Mouse (Mus musculus) MEL (cell line): ENCODE results near the gene Upf1. TPM values are rescaled to one million over a fixed set of nuclear protein-coding genes. Genes with fewer than 3 reads are reported as not detected.

Experiments used
- DNase-seq: peaks from one replicate; pipeline ENCODE4 v3.0.0; 2011; ENCODE audit warnings: low read depth, low spot score
- H3K27ac ChIP-seq: 2 replicates; pipeline ENCODE4 v1.5.1; 2012; ENCODE audit warnings: low read depth, mild to moderate bottlenecking, control low read depth, low read length, moderate library complexity; ENCODE audit not compliant: control insufficient read depth
- H3K27me3 ChIP-seq, 2 experiments: fragments of 150-350 bp in 1 of 2; sonication (generic) in 1 of 2; 2 replicates each; pipeline ENCODE4 v1.6.1; 2012; ENCODE audit warnings: low read length in 2 of 2, mild to moderate bottlenecking in 2 of 2, improper control_type of control experiment in 1 of 2, moderate library complexity in 1 of 2; ENCODE audit not compliant: insufficient read depth in 2 of 2, control insufficient read depth in 1 of 2
- H3K36me3 ChIP-seq, 2 experiments: 2 replicates each; pipeline ENCODE4 v1.6.1; 2012 to 2014; ENCODE audit warnings: low read length in 2 of 2, improper control_type of control experiment in 1 of 2, inconsistent platforms in 1 of 2, mild to moderate bottlenecking in 1 of 2; ENCODE audit not compliant: insufficient read depth in 2 of 2, control insufficient read depth in 1 of 2
- H3K4me1 ChIP-seq, 2 experiments: fragments of 150-350 bp in 1 of 2; sonication (generic) in 1 of 2; 2 replicates each; pipeline ENCODE4 v1.6.1; 2012; ENCODE audit warnings: low read length in 2 of 2, improper control_type of control experiment in 1 of 2, mild to moderate bottlenecking in 1 of 2; ENCODE audit not compliant: insufficient read depth in 2 of 2, control insufficient read depth in 1 of 2
- H3K4me3 ChIP-seq, 2 experiments: fragments of 150-350 bp in 1 of 2; sonication (generic) in 1 of 2; 2 replicates each; pipeline ENCODE4 v1.5.1; 2012; ENCODE audit warnings: low read depth in 2 of 2, low read length in 2 of 2, mild to moderate bottlenecking in 2 of 2, moderate library complexity in 2 of 2, control low read depth in 1 of 2, improper control_type of control experiment in 1 of 2; ENCODE audit not compliant: control insufficient read depth in 1 of 2, insufficient read depth in 1 of 2
- H3K79me2 ChIP-seq: 2 replicates; pipeline ENCODE4 v1.6.1; 2012; ENCODE audit warnings: mild to moderate bottlenecking, low read length, moderate library complexity; ENCODE audit not compliant: control insufficient read depth, poor library complexity, insufficient read depth
- H3K9ac ChIP-seq: 2 replicates; pipeline ENCODE4 v1.6.1; 2012; ENCODE audit warnings: low read depth, mild to moderate bottlenecking, control low read depth, low read length, moderate library complexity; ENCODE audit not compliant: control insufficient read depth, poor library complexity, severe bottlenecking
- H3K9me3 ChIP-seq: fragments of 150-350 bp; sonication (generic); replicated peaks from 2 replicates; pipeline ENCODE4 v1.6.1; 2012; ENCODE audit warnings: mild to moderate bottlenecking, low read length, improper control_type of control experiment, moderate library complexity; ENCODE audit not compliant: insufficient read depth
- CTCF ChIP-seq, 3 experiments: IDR thresholded peaks in 2 of 3; conservative IDR thresholded peaks in 1 of 3; 2 replicates each; pipeline ENCODE4 v1.5.1; 2011 to 2012; ENCODE audit warnings: low read length in 3 of 3, low read depth in 2 of 3, mild to moderate bottlenecking in 2 of 3, improper control_type of control experiment in 1 of 3, inconsistent platforms in 1 of 3, mixed read lengths in 1 of 3, moderate library complexity in 1 of 3; ENCODE audit not compliant: control insufficient read depth in 1 of 3, insufficient read depth in 1 of 3, poor library complexity in 1 of 3, severe bottlenecking in 1 of 3
- ELF1 ChIP-seq: IDR thresholded peaks from 2 replicates; pipeline ENCODE4 v1.6.1; 2014; ENCODE audit warnings: low read depth, mild to moderate bottlenecking, inconsistent platforms, low read length, improper control_type of control experiment, moderate library complexity
- EP300 ChIP-seq, 2 experiments: IDR thresholded peaks; 2 replicates each; pipeline ENCODE4 v1.6.1; 2011; ENCODE audit warnings: improper control_type of control experiment in 2 of 2, low read length in 2 of 2, low read depth in 1 of 2, mild to moderate bottlenecking in 1 of 2
- JUND ChIP-seq: IDR thresholded peaks from 2 replicates; pipeline ENCODE4 v1.6.1; 2011; ENCODE audit warnings: low read depth, mild to moderate bottlenecking, improper control_type of control experiment, low read length
- MYC ChIP-seq: IDR thresholded peaks from 2 replicates; pipeline ENCODE4 v1.6.1; 2011; ENCODE audit warnings: low read depth, mild to moderate bottlenecking, low read length, improper control_type of control experiment, moderate library complexity
- POLR2AphosphoS2 ChIP-seq: IDR thresholded peaks from 2 replicates; pipeline ENCODE4 v1.6.1; 2011; ENCODE audit warnings: low read length, improper control_type of control experiment
- RAD21 ChIP-seq: IDR thresholded peaks from 2 replicates; pipeline ENCODE4 v1.6.1; 2011; ENCODE audit warnings: mild to moderate bottlenecking, low read depth, low read length, improper control_type of control experiment
- SMC3 ChIP-seq: IDR thresholded peaks from 2 replicates; pipeline ENCODE4 v1.6.1; 2011; ENCODE audit warnings: low read depth, low read length, improper control_type of control experiment
- ZNF384 ChIP-seq: IDR thresholded peaks from 2 replicates; pipeline ENCODE4 v1.6.1; 2012; ENCODE audit warnings: low read depth, mild to moderate bottlenecking, inconsistent platforms, low read length, improper control_type of control experiment
- polyA plus RNA-seq, 2 experiments: library from polyadenylated mRNA; stranded (reverse) in 1 of 2; unstranded in 1 of 2; fragments of >175 nt in 1 of 2; fragments of >200 nt in 1 of 2; gene quantifications; 2 replicates each; pipeline versions ENCODE4 v1.2.1 to v1.2.4; 2012; ENCODE audit warnings: low replicate concordance in 2 of 2, low read depth in 1 of 2; ENCODE audit not compliant: insufficient read length in 2 of 2, insufficient read depth in 1 of 2, missing spikeins in 1 of 2
- total RNA-seq: library from RNA; depleted of rRNA; stranded (reverse); fragments of 300-350 nt; gene quantifications from 2 replicates; pipeline ENCODE4 v1.2.3, GENCODE M21; 2012

The Upf1 gene
- total and polyA plus RNA-seq, 3 experiments: 55.4 to 289 (median 89.5) TPM

- no peak for DNase-seq
- Histone ChIP-seq H3K9ac (no peak overlapping the region), H3K36me3 (peaks cover 26 to 27% of the 10 kb centered on the region in 2 experiments), H3K27me3 (no peaks in the 10 kb centered on the region), H3K27ac (no peak overlapping the region), H3K79me2 (peaks cover 81% of the 10 kb centered on the region), H3K4me1 (peaks cover 7 to 29% of the 10 kb centered on the region in 2 experiments), H3K4me3 (no peak overlapping the region), H3K9me3 (no peaks in the 10 kb centered on the region)
- no peak for TF ChIP-seq POLR2AphosphoS2
- TF ChIP-seq EP300 (IDR thresholded peaks at IDR 0.05; ENCODE audit: low read depth in 1 of 2, low read length in 2 of 2): no peak
These were observed 5.6 kb downstream of the Upf1 start for GRCm38 (mm10) chr8:70347443-70347842.

GRCm38 (mm10) chr8:70344279-70344678 is 8.8 kb downstream of the Upf1 start:
- no peak for DNase-seq
- no peaks in the 10 kb centered on the region for H3K27me3 ChIP-seq
- peaks cover 50% of the 10 kb centered on the region for H3K79me2 ChIP-seq
- H3K4me1 ChIP-seq: peaks cover 7 to 21% of the 10 kb centered on the region in 2 experiments
- TF ChIP-seq JUND: no peak
- H3K4me3 ChIP-seq: no peak overlapping the region
- no peak overlapping the region for H3K27ac ChIP-seq
- peaks cover 13 to 35% of the 10 kb centered on the region in 2 experiments for H3K36me3 ChIP-seq
- H3K9ac ChIP-seq: no peak overlapping the region
- no peaks in the 10 kb centered on the region for H3K9me3 ChIP-seq

GRCm38 (mm10) chr8:70343696-70344095 is 9.4 kb downstream of the Upf1 start:
- Histone ChIP-seq H3K27me3 (no peaks in the 10 kb centered on the region), H3K79me2 (peaks cover 44% of the 10 kb centered on the region), H3K27ac (no peak overlapping the region), H3K9me3 (no peaks in the 10 kb centered on the region), H3K4me1 (peaks cover 7 to 21% of the 10 kb centered on the region in 2 experiments), H3K36me3 (peaks cover 13 to 33% of the 10 kb centered on the region in 2 experiments), H3K9ac (no peak overlapping the region), H3K4me3 (no peak overlapping the region)
- TF ChIP-seq MYC: no peak
- peak; percentile 32 to 55 (median 47); a peak in 5 of 6 replicates for TF ChIP-seq CTCF (IDR thresholded peaks at IDR 0.05 in 2 of 3, conservative IDR thresholded peaks at IDR 0.05 in 1 of 3; ENCODE audit: control insufficient read depth in 1 of 3, insufficient read depth in 1 of 3, low read depth in 2 of 3, low read length in 3 of 3, poor library complexity in 1 of 3, severe bottlenecking in 1 of 3)
- TF ChIP-seq SMC3: peak; percentile 30
- peak; percentile 32 for TF ChIP-seq RAD21
- peak; percentile 51 for DNase-seq

- Histone ChIP-seq H3K4me1 (peaks cover 7 to 21% of the 10 kb centered on the region in 2 experiments), H3K36me3 (peaks cover 13 to 33% of the 10 kb centered on the region in 2 experiments), H3K27ac (no peak overlapping the region), H3K9me3 (no peaks in the 10 kb centered on the region), H3K79me2 (peaks cover 38% of the 10 kb centered on the region), H3K4me3 (no peak overlapping the region), H3K9ac (no peak overlapping the region), H3K27me3 (no peaks in the 10 kb centered on the region)
- DNase-seq: no peak
- no peak for TF ChIP-seq ZNF384
- no peak for TF ChIP-seq ELF1
- TF ChIP-seq SMC3: no peak
These were observed 10.0 kb downstream of the Upf1 start for GRCm38 (mm10) chr8:70343076-70343475.
